Mouse (Mus musculus): Measurements from ENCODE around the gene Skil. TPM values are rescaled to one million over a fixed set of nuclear protein-coding genes. Genes with fewer than 3 reads are reported as not detected.
A peak's percentile ranks its signal among the peaks of the same experiment; 100 is the strongest.

The Skil gene
- total and polyA plus RNA-seq, 2 experiments from 2014 or later = 28.5 to 39.4 TPM

- Histone ChIP-seq H3K4me2 (ENCODE audit: low read depth, low read length, poor library complexity, severe bottlenecking) (no peak overlapping the region), H3K4me3 (ENCODE audit: low read depth, low read length) (no peak overlapping the region), H3K36me3 (ENCODE audit: insufficient read depth, low read length) (no peaks in the 10 kb centered on the region), H3K9ac (replicated peaks; ENCODE audit: low read length, poor library complexity, severe bottlenecking) (no peak overlapping the region), H3K27me3 (ENCODE audit: insufficient read depth, low read length) (no peaks in the 10 kb centered on the region), H3K27ac (ENCODE audit: low read depth, low read length) (no peak overlapping the region), H3K9me3 (ENCODE audit: low read length) (no peaks in the 10 kb centered on the region), H3K4me1 (ENCODE audit: insufficient read depth, low read length) (no peaks in the 10 kb centered on the region)
- DNase-seq (ENCODE audit: low spot score) (no peak), ATAC-seq (ENCODE audit: low FRiP score) (no peak)
- TF ChIP-seq CTCF (IDR thresholded peaks at IDR 0.05) = no peak
- 34% methylated on average over 6 of the region's 6 CpGs for WGBS
These were observed 66.5 kb downstream of the Skil start for GRCm38 (mm10) chr3:31161336-31161735.

GRCm38 (mm10) chr3:31162860-31163259 lies 68.0 kb downstream of the Skil start:
- Histone ChIP-seq H3K9ac (replicated peaks; ENCODE audit: low read length, poor library complexity, severe bottlenecking) (no peak overlapping the region), H3K27me3 (ENCODE audit: insufficient read depth, low read length) (no peaks in the 10 kb centered on the region), H3K27ac (ENCODE audit: low read depth, low read length) (no peak overlapping the region), H3K4me1 (ENCODE audit: insufficient read depth, low read length) (no peaks in the 10 kb centered on the region), H3K4me2 (ENCODE audit: low read depth, low read length, poor library complexity, severe bottlenecking) (no peak overlapping the region), H3K36me3 (ENCODE audit: insufficient read depth, low read length) (no peaks in the 10 kb centered on the region), H3K9me3 (ENCODE audit: low read length) (no peaks in the 10 kb centered on the region), H3K4me3 (ENCODE audit: low read depth, low read length) (no peak overlapping the region)
- WGBS = 96% methylated on average over 14 of the region's 14 CpGs
- ATAC-seq (ENCODE audit: low FRiP score) = no peak
- TF ChIP-seq CTCF (IDR thresholded peaks at IDR 0.05) = no peak
- no peak for DNase-seq (ENCODE audit: low spot score)

GRCm38 (mm10) chr3:31165803-31166202 lies 70.9 kb downstream of the Skil start:
- H3K36me3 ChIP-seq (ENCODE audit: insufficient read depth, low read length) = no peaks in the 10 kb centered on the region
- WGBS = 51% methylated on average over 3 of the region's 3 CpGs
- 0 out of 2 replicates have a peak overlapping the region, but pooled peaks have one; percentile 18 for H3K27ac ChIP-seq (ENCODE audit: low read depth, low read length)
- H3K4me3 ChIP-seq (ENCODE audit: low read depth, low read length) = no peak overlapping the region
- no peaks in the 10 kb centered on the region for H3K4me1 ChIP-seq (ENCODE audit: insufficient read depth, low read length)
- no peak overlapping the region for H3K4me2 ChIP-seq (ENCODE audit: low read depth, low read length, poor library complexity, severe bottlenecking)
- H3K9ac ChIP-seq (replicated peaks; ENCODE audit: low read length, poor library complexity, severe bottlenecking) = no peak overlapping the region
- no peak for TF ChIP-seq CTCF (IDR thresholded peaks at IDR 0.05)
- no peaks in the 10 kb centered on the region for H3K27me3 ChIP-seq (ENCODE audit: insufficient read depth, low read length)
- ATAC-seq (ENCODE audit: low FRiP score) = peak; percentile 48; the same call in 1 of the 2 replicates
- no peak for DNase-seq (ENCODE audit: low spot score)
- no peaks in the 10 kb centered on the region for H3K9me3 ChIP-seq (ENCODE audit: low read length)

GRCm38 (mm10) chr3:31166365-31166871 lies 71.6 kb downstream of the Skil start:
- Histone ChIP-seq H3K27ac (ENCODE audit: low read depth, low read length) (0 out of 2 replicates have a peak overlapping the region, but pooled peaks have one; percentile 18), H3K9me3 (ENCODE audit: low read length) (no peaks in the 10 kb centered on the region), H3K27me3 (ENCODE audit: insufficient read depth, low read length) (no peaks in the 10 kb centered on the region), H3K36me3 (ENCODE audit: insufficient read depth, low read length) (no peaks in the 10 kb centered on the region), H3K4me1 (ENCODE audit: insufficient read depth, low read length) (no peaks in the 10 kb centered on the region), H3K4me2 (ENCODE audit: low read depth, low read length, poor library complexity, severe bottlenecking) (no peak overlapping the region), H3K9ac (replicated peaks; ENCODE audit: low read length, poor library complexity, severe bottlenecking) (no peak overlapping the region), H3K4me3 (ENCODE audit: low read depth, low read length) (no peak overlapping the region)
- WGBS = 26% methylated on average over 12 of the region's 12 CpGs
- no peak for TF ChIP-seq CTCF (IDR thresholded peaks at IDR 0.05)
- DNase-seq (ENCODE audit: low spot score) (peak; percentile 64), ATAC-seq (ENCODE audit: low FRiP score) (peak; percentile 78)

Other genes starting within 250 kb of the Skil start
- gene Gpr160, start 239.1 kb upstream of the Skil start, total RNA-seq (2014; rRNA removed) = 1.4 and 2.8 TPM in 2 replicates
- gene Gpr160, start 239.1 kb upstream of the Skil start, polyA plus RNA-seq (2015; fragmentation: Nextera tagmentation; extraction: Ambion mirVana) = 1.9 and 2.2 TPM in 2 replicates
- gene Phc3, start 125.6 kb upstream of the Skil start, total RNA-seq (2014; rRNA removed) = 27.0 and 31.5 TPM in 2 replicates
- 5.5 and 6.6 TPM in 2 replicates for gene Phc3, start 125.6 kb upstream of the Skil start, polyA plus RNA-seq (2015; fragmentation: Nextera tagmentation; extraction: Ambion mirVana)
- gene Prkci, start 99.3 kb upstream of the Skil start, total RNA-seq (2014; rRNA removed) = 47.0 and 56.7 TPM in 2 replicates
- 18.3 and 19.6 TPM in 2 replicates for gene Prkci, start 99.3 kb upstream of the Skil start, polyA plus RNA-seq (2015; fragmentation: Nextera tagmentation; extraction: Ambion mirVana)
- gene Cldn11, start 54.9 kb downstream of the Skil start, total RNA-seq (2014; rRNA removed) = 45.6 and 60.4 TPM in 2 replicates
- 45.5 and 47.2 TPM in 2 replicates for gene Cldn11, start 54.9 kb downstream of the Skil start, polyA plus RNA-seq (2015; fragmentation: Nextera tagmentation; extraction: Ambion mirVana)
- 24.7 and 25.1 TPM in 2 replicates for gene Slc7a14, start 215.3 kb downstream of the Skil start, total RNA-seq (2014; rRNA removed)
- gene Slc7a14, start 215.3 kb downstream of the Skil start, polyA plus RNA-seq (2015; fragmentation: Nextera tagmentation; extraction: Ambion mirVana) = 7.6 and 8.1 TPM in 2 replicates